Mouse (Mus musculus) heart, embryonic 15.5 days (tissue): ENCODE data around the gene Rbm47. TPM values are rescaled to one million over a fixed set of nuclear protein-coding genes. Genes with fewer than 3 reads are reported as not detected.
A peak's percentile ranks its signal among the peaks of the same experiment; 100 is the strongest.

Experiments used
- ATAC-seq: fragments of 200-750 bp; cut with Nextera tagmentation; replicated peaks from 2 replicates; pipeline ENCODE4 v1.8.0; 2017; ENCODE audit warnings: low read depth, moderate TSS enrichment; ENCODE audit not compliant: insufficient number of reproducible peaks, insufficient read depth, low FRiP score
- H3K27ac ChIP-seq: fragments of 300-500 bp; sonication (generic); 2 replicates; pipeline ENCODE4 v1.5.1; 2015; ENCODE audit warnings: mild to moderate bottlenecking, inconsistent platforms
- H3K27me3 ChIP-seq: fragments of 300-500 bp; sonication (generic); 2 replicates; pipeline ENCODE4 v1.6.1; 2015; ENCODE audit warnings: inconsistent platforms
- H3K36me3 ChIP-seq: fragments of 300-500 bp; sonication (generic); 2 replicates; pipeline ENCODE4 v1.6.1; 2015; ENCODE audit warnings: mild to moderate bottlenecking, inconsistent platforms
- H3K4me1 ChIP-seq: fragments of 300-500 bp; sonication (generic); replicated peaks from 2 replicates; pipeline ENCODE4 v1.6.1; 2015; ENCODE audit warnings: inconsistent platforms
- H3K4me2 ChIP-seq: fragments of 300-500 bp; sonication (generic); 2 replicates; pipeline ENCODE4 v1.6.1; 2015; ENCODE audit warnings: inconsistent platforms, mild to moderate bottlenecking, moderate library complexity
- H3K4me3 ChIP-seq: fragments of 300-500 bp; sonication (generic); 2 replicates; pipeline ENCODE4 v1.5.1; 2015; ENCODE audit warnings: mild to moderate bottlenecking, inconsistent platforms
- H3K9ac ChIP-seq: fragments of 300-500 bp; sonication (generic); 2 replicates; pipeline ENCODE4 v1.6.1; 2015; ENCODE audit warnings: mild to moderate bottlenecking, inconsistent platforms
- H3K9me3 ChIP-seq: fragments of 300-500 bp; sonication (generic); replicated peaks from 2 replicates; pipeline ENCODE4 v1.6.1; 2016; ENCODE audit warnings: inconsistent platforms
- WGBS: fragments of 180-500 bp; shearing (Covaris S2); methylation state at CpG from one replicate; pipeline ENCODE4 v1.1.7; 2015; ENCODE audit warnings: mixed read lengths; 5-methylcytosine and 5-hydroxymethylcytosine counted together
- polyA plus RNA-seq: library from polyadenylated mRNA; unstranded; fragments of >200 nt; fragmentation: Nextera tagmentation; extraction: Ambion mirVana; gene quantifications from 2 replicates; pipeline ENCODE4 v1.2.1, GENCODE M21; 2015

Gene Rbm47
- polyA plus RNA-seq, 1 experiment from 2014 or later, result 2.1 TPM

- H3K27me3 ChIP-seq, result no peaks in the 10 kb centered on the region
- no peaks in the 10 kb centered on the region for H3K9me3 ChIP-seq
- H3K4me2 ChIP-seq, result no peak overlapping the region
- no peak overlapping the region for H3K4me3 ChIP-seq
- 72% methylated on average over 9 of the region's 9 CpGs for WGBS
- ATAC-seq, result no peak
- no peaks in the 10 kb centered on the region for H3K36me3 ChIP-seq
- 0 out of 2 replicates have a peak overlapping the region, but pooled peaks have one; percentile 38 for H3K27ac ChIP-seq
- peaks cover 10% of the 10 kb centered on the region for H3K4me1 ChIP-seq
- H3K9ac ChIP-seq, result no peak overlapping the region
Measured at GRCm38 (mm10) chr5:66075032-66075488, 97.9 kb downstream of the Rbm47 start.

- Histone ChIP-seq H3K4me2 (no peak overlapping the region), H3K36me3 (no peaks in the 10 kb centered on the region), H3K9me3 (no peaks in the 10 kb centered on the region), H3K9ac (no peak overlapping the region), H3K4me1 (peaks cover 17% of the 10 kb centered on the region), H3K27me3 (no peaks in the 10 kb centered on the region), H3K27ac (no peak overlapping the region), H3K4me3 (no peak overlapping the region)
- 89% methylated on average over 5 of the region's 5 CpGs for WGBS
- ATAC-seq, result no peak
Measured at GRCm38 (mm10) chr5:66074235-66074634, 98.7 kb downstream of the Rbm47 start.

- no peak overlapping the region for H3K4me2 ChIP-seq
- no peak overlapping the region for H3K4me3 ChIP-seq
- peaks cover 17% of the 10 kb centered on the region for H3K4me1 ChIP-seq
- H3K27me3 ChIP-seq, result no peaks in the 10 kb centered on the region
- no peak overlapping the region for H3K9ac ChIP-seq
- H3K36me3 ChIP-seq, result no peaks in the 10 kb centered on the region
- ATAC-seq, result no peak
- 88% methylated on average over 12 of the region's 12 CpGs for WGBS
- H3K27ac ChIP-seq, result no peak overlapping the region
- no peaks in the 10 kb centered on the region for H3K9me3 ChIP-seq
Measured at GRCm38 (mm10) chr5:66073604-66074164, 99.2 kb downstream of the Rbm47 start.

GRCm38 (mm10) chr5:66071722-66072121 lies 101.2 kb downstream of the Rbm47 start:
- H3K27ac ChIP-seq, result no peak overlapping the region
- 77% methylated on average over 8 of the region's 8 CpGs for WGBS
- H3K4me2 ChIP-seq, result no peak overlapping the region
- no peaks in the 10 kb centered on the region for H3K9me3 ChIP-seq
- no peak for ATAC-seq
- peaks cover 16% of the 10 kb centered on the region for H3K4me1 ChIP-seq
- no peak overlapping the region for H3K4me3 ChIP-seq
- no peaks in the 10 kb centered on the region for H3K36me3 ChIP-seq
- H3K27me3 ChIP-seq, result no peaks in the 10 kb centered on the region
- no peak overlapping the region for H3K9ac ChIP-seq

DNA sequence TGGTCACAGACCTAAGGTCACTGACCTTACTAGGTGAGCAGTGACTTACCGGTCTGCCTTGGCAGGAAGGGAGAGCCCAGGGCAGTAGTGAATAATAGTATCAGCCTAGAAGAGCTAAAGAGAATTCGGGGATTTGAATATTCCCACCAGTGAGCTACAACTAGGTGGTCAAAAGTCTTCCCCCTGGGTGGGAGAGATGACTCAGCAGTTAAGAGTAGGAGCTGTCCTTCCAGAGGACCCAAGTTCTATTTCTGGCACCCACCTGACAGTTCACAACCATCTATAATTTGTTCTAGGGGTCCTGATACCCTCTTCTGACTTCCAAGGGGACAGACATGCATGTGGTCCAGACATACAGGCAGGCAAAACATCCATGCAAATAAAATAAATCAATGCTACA lies 102.6 kb downstream of the Rbm47 start:
- no peak for ATAC-seq

DNA sequence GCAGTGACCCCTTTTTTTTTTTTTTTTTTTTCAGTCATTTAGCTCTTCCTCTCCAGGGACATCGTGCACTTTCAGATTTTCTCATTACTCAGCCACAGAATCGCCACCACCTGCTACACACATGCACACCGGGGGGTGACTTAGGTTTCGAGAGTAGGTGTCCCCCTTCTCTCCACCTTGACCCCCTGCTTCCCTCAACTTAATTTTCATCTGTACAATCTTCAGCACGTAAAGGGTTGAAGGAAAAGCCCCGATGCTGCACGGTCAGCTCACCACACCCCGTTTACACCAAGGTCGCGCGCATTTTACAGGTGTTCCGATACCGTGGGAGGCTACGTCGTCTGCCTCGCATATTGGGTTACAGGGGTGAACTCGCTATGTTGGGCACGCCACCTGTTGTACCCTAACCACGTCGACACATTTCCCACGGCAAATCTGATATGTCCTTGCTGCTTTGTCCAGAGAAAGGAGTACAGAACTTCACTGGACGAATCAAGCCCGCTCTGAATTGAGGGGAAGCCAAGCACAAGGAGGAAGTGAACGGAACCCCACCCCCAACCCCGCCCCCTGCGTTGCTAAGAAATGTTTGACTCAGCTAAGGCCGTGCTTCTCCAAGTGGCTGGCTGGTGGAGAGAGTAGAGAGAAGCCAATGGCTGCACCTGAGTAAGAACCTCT lies 103.3 kb downstream of the Rbm47 start:
- 9% methylated on average over 27 of the region's 27 CpGs for WGBS
- Histone ChIP-seq H3K36me3 (no peaks in the 10 kb centered on the region), H3K4me2 (peak overlapping the region; percentile 89), H3K9me3 (no peaks in the 10 kb centered on the region), H3K27me3 (no peaks in the 10 kb centered on the region), H3K9ac (peak overlapping the region; percentile 48; the same call in 1 of the 2 replicates), H3K27ac (no peak overlapping the region), H3K4me1 (peaks cover 16% of the 10 kb centered on the region), H3K4me3 (peak overlapping the region; percentile 55)
- ATAC-seq, result 0 out of 2 replicates have a peak, but pooled peaks have one; percentile 55

More for the DNA sequence above, 102.6 kb downstream of the Rbm47 start:
- Histone ChIP-seq H3K9ac (no peak overlapping the region), H3K4me3 (peak overlapping the region; percentile 55; the same call in 1 of the 2 replicates), H3K27ac (no peak overlapping the region), H3K36me3 (no peaks in the 10 kb centered on the region), H3K4me2 (peak overlapping the region; percentile 89), H3K4me1 (peaks cover 16% of the 10 kb centered on the region), H3K27me3 (no peaks in the 10 kb centered on the region), H3K9me3 (no peaks in the 10 kb centered on the region)
- 53% methylated on average over 2 of the region's 2 CpGs for WGBS

DNA sequence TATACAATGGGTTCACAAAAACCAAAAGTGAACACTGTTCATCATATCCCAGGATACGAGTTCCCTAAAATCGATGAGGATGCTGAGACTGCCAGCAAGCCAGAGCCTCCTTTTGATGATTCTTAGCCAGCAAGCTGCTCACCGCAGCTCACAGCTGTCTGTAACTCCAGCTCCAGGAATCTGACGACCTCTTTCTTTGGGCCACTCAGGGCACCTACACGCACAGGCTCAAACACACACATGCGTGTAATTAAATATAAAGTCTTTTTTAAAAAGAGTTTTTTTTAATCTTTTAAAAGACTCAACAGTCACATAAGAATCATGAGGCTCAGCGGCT lies 103.8 kb downstream of the Rbm47 start:
- no peak overlapping the region for H3K27ac ChIP-seq
- H3K27me3 ChIP-seq, result no peaks in the 10 kb centered on the region
- no peak for ATAC-seq
- no peaks in the 10 kb centered on the region for H3K36me3 ChIP-seq
- no peaks in the 10 kb centered on the region for H3K9me3 ChIP-seq
- 57% methylated on average over 7 of the region's 7 CpGs for WGBS
- no peak overlapping the region for H3K9ac ChIP-seq
- peak overlapping the region; percentile 89 for H3K4me2 ChIP-seq
- H3K4me1 ChIP-seq, result peaks cover 16% of the 10 kb centered on the region
- H3K4me3 ChIP-seq, result peak overlapping the region; percentile 55; the same call in 1 of the 2 replicates

DNA sequence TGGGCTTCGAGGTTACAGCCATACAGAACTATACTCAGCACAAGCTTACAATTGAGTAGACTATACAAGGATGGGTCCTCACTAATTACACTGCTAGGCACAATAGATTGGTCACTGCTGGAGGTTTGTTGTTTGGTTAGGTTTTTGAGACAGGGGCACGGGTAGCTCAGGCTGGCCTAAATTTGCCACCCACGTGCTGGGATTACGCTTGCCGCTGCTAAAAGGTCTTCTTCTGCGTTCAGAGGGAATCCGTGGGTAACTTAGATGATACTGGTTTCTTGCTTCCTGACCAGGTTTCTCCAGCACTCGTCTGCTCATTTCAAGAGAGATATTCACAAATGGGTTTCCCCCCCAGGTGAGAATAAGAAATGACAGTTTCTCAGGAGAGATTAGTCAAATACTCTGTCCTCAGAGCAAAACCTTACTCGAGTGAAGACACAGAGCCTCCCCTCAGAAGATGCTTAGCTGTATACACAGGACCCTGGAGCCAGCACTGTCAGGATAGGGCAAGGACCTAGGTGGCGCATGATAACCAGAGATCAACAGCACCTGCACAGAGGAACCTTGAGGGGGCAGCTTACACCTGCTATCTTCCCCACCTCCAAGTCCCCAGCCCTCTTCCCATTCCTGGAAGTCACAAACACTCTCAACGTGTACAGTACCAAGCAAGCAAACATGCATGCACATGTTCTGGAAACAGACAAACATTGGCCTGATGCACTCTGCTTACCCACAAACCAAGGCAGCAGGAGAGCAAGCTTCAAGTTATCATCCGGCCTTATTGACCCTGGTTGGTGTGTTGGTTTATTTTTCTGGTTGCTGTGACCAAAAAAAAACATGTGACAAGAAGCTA lies 104.6 kb downstream of the Rbm47 start:
- no peak for ATAC-seq
- Histone ChIP-seq H3K4me2 (no peak overlapping the region), H3K4me3 (no peak overlapping the region), H3K4me1 (peaks cover 16% of the 10 kb centered on the region), H3K27ac (no peak overlapping the region), H3K9ac (no peak overlapping the region), H3K36me3 (no peaks in the 10 kb centered on the region), H3K9me3 (no peaks in the 10 kb centered on the region), H3K27me3 (no peaks in the 10 kb centered on the region)
- 81% methylated on average over 12 of the region's 12 CpGs for WGBS

GRCm38 (mm10) chr5:66067219-66067618 lies 105.7 kb downstream of the Rbm47 start:
- Histone ChIP-seq H3K9me3 (no peaks in the 10 kb centered on the region), H3K4me3 (no peak overlapping the region), H3K36me3 (no peaks in the 10 kb centered on the region), H3K9ac (no peak overlapping the region), H3K27ac (0 out of 2 replicates have a peak overlapping the region, but pooled peaks have one; percentile 22), H3K27me3 (no peaks in the 10 kb centered on the region), H3K4me1 (peaks cover 23% of the 10 kb centered on the region), H3K4me2 (no peak overlapping the region)
- ATAC-seq, result no peak
- WGBS, result 41% methylated on average over 7 of the region's 7 CpGs

- no peaks in the 10 kb centered on the region for H3K9me3 ChIP-seq
- no peak overlapping the region for H3K4me3 ChIP-seq
- H3K9ac ChIP-seq, result no peak overlapping the region
- ATAC-seq, result no peak
- H3K27ac ChIP-seq, result no peak overlapping the region
- WGBS, result 43% methylated on average over 3 of the region's 3 CpGs
- no peaks in the 10 kb centered on the region for H3K27me3 ChIP-seq
- peaks cover 11% of the 10 kb centered on the region for H3K4me1 ChIP-seq
- no peak overlapping the region for H3K4me2 ChIP-seq
- no peaks in the 10 kb centered on the region for H3K36me3 ChIP-seq
Measured at GRCm38 (mm10) chr5:66062930-66063220, 110.0 kb downstream of the Rbm47 start.

- H3K9ac ChIP-seq, result no peak overlapping the region
- 77% methylated on average over 19 of the region's 19 CpGs for WGBS
- ATAC-seq, result no peak
Measured at GRCm38 (mm10) chr5:66062046-66062929, 110.6 kb downstream of the Rbm47 start.

More at GRCm38 (mm10) chr5:66062046-66062929, 110.6 kb downstream of the Rbm47 start:
- Histone ChIP-seq H3K4me3 (no peak overlapping the region), H3K27me3 (no peaks in the 10 kb centered on the region), H3K27ac (no peak overlapping the region), H3K4me1 (peaks cover 8% of the 10 kb centered on the region), H3K36me3 (no peaks in the 10 kb centered on the region), H3K9me3 (no peaks in the 10 kb centered on the region), H3K4me2 (no peak overlapping the region)
